Mouse (Mus musculus) kidney, postnatal 0 days (tissue): ENCODE measurements at regions not wholly inside any gene's neighbourhood (a gene's known extent, or its start where the extent isn't known, plus 50 kb on each side); places are given as distances from the start of the nearest gene placed in this dataset.

Experiments
- ATAC-seq: fragments of 200-750 bp; cut with Nextera tagmentation; replicated peaks from 2 replicates; pipeline ENCODE4 v1.8.0; 2017; ENCODE audit warnings: low read depth, moderate number of reproducible peaks, moderate TSS enrichment, moderate library complexity; ENCODE audit not compliant: low FRiP score
- DNase-seq: peaks from one replicate; pipeline ENCODE4 v3.0.0-alpha.2; 2016; ENCODE audit warnings: low spot score
- H3K27ac ChIP-seq: fragments of 300-500 bp; sonication (generic); 2 replicates; pipeline ENCODE4 v1.5.1; 2014; ENCODE audit warnings: mild to moderate bottlenecking
- H3K27me3 ChIP-seq: fragments of 300-500 bp; sonication (generic); 2 replicates; pipeline ENCODE4 v1.6.1; 2014; ENCODE audit warnings: low read length, mixed read lengths; ENCODE audit not compliant: insufficient read depth
- H3K36me3 ChIP-seq: fragments of 300-500 bp; sonication (generic); 2 replicates; pipeline ENCODE4 v1.6.1; 2014; ENCODE audit warnings: low read length, mixed read lengths; ENCODE audit not compliant: insufficient read depth
- H3K4me1 ChIP-seq: fragments of 300-500 bp; sonication (generic); replicated peaks from 2 replicates; pipeline ENCODE4 v1.6.1; 2014; ENCODE audit warnings: antibody characterized with exemption, low read length, mixed read lengths; ENCODE audit not compliant: insufficient read depth
- H3K4me2 ChIP-seq: fragments of 300-500 bp; sonication (generic); 2 replicates; pipeline ENCODE4 v1.6.1; 2014; ENCODE audit warnings: mild to moderate bottlenecking, low read length, moderate library complexity, mixed read lengths
- H3K4me3 ChIP-seq: fragments of 300-500 bp; sonication (generic); replicated peaks from 2 replicates; pipeline ENCODE4 v1.5.1; 2014; ENCODE audit warnings: low read depth, low read length
- H3K9ac ChIP-seq: fragments of 300-500 bp; sonication (generic); 2 replicates; pipeline ENCODE4 v1.6.1; 2014; ENCODE audit warnings: low read depth, low read length
- H3K9me3 ChIP-seq: fragments of 300-500 bp; sonication (generic); replicated peaks from 2 replicates; pipeline ENCODE4 v1.6.1; 2016; ENCODE audit warnings: low read length, inconsistent platforms, mixed read lengths
- CTCF ChIP-seq: IDR thresholded peaks from 2 replicates; pipeline ENCODE4 v1.5.1; 2016; ENCODE audit warnings: antibody characterized with exemption, low read depth, mild to moderate bottlenecking, moderate library complexity
- WGBS: fragments of 180-500 bp; shearing (Covaris S2); extraction: QIAGEN DNeasy Blood & Tissue Kit; methylation state at CpG from one replicate; pipeline ENCODE4 v1.1.7; 2014; 5-methylcytosine and 5-hydroxymethylcytosine counted together

DNA sequence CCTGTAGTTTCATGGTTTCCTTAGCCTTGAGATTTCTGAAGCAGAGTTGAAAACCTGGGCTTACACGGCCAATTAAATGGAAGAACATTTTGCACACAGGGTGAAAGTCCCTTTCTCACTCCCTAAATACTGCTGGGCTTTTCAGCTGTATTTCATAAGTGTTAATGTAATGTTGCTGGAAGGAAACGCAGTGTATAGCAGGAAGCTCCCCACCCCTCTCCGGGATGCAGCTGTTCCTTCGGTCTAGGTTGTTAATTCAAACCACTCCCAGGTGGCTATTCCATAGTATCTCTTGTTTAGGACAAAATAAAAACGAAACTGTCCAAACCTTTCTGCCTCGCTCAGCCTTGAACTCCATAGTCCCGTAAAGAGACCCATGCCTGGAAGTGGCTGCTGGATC lies 269.4 kb upstream of the Habp2 start:
- H3K27me3 ChIP-seq, result no peaks in the 10 kb centered on the region
- no peak overlapping the region for H3K9ac ChIP-seq
- H3K4me1 ChIP-seq, result no peaks in the 10 kb centered on the region
- ATAC-seq, result no peak
- DNase-seq, result peak; percentile 49
- no peak overlapping the region for H3K4me3 ChIP-seq
- WGBS, result 50% methylated on average over 7 of the region's 7 CpGs
- no peak for TF ChIP-seq CTCF
- no peaks in the 10 kb centered on the region for H3K36me3 ChIP-seq
- no peak overlapping the region for H3K4me2 ChIP-seq
- H3K9me3 ChIP-seq, result no peaks in the 10 kb centered on the region
- H3K27ac ChIP-seq, result no peak overlapping the region

DNA sequence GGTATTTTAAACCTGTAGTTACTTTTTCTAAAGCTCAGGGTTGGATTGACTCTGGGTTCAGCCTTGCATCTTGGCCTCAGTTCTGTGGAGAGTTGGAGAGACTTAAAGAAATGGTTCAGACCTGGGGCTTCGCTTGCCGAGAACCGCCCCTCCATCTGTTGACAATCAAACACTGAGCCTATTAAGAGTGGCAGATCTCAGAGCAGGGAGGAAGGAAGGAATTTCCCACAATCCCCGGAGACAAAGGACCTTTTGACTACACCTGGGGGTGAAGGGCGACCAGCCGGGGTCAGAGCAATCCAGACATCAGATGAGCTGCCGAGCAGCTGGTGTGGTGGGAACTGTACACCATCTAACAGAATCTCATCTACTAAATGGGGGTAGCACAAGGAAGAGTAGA lies 267.8 kb upstream of the Habp2 start:
- H3K9me3 ChIP-seq, result no peaks in the 10 kb centered on the region
- no peak overlapping the region for H3K4me2 ChIP-seq
- H3K4me1 ChIP-seq, result no peaks in the 10 kb centered on the region
- WGBS, result 60% methylated on average over 7 of the region's 7 CpGs
- H3K27me3 ChIP-seq, result no peaks in the 10 kb centered on the region
- no peaks in the 10 kb centered on the region for H3K36me3 ChIP-seq
- no peak overlapping the region for H3K27ac ChIP-seq
- no peak for TF ChIP-seq CTCF
- H3K4me3 ChIP-seq, result no peak overlapping the region
- H3K9ac ChIP-seq, result no peak overlapping the region
- no peak for DNase-seq
- no peak for ATAC-seq

DNA sequence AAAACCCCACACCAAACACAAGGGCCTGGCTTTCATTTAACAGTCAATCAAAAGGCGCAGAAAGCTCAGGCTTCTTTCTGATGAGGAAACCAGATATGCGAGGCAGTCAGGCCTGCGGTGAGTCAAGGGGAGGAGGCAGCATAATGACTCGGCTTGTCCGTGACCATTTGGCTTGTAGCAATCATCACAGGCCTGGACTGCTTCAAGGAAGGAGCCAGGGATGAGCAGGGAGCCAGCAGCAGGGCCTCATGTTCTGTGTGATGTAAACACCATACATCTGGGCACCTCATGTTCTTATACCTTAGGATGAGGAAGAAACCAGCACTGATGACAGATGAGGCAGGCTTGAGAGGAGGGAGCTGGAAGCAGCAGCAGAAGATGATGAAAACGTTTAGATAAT lies 264.6 kb upstream of the Habp2 start:
- no peaks in the 10 kb centered on the region for H3K9me3 ChIP-seq

DNA sequence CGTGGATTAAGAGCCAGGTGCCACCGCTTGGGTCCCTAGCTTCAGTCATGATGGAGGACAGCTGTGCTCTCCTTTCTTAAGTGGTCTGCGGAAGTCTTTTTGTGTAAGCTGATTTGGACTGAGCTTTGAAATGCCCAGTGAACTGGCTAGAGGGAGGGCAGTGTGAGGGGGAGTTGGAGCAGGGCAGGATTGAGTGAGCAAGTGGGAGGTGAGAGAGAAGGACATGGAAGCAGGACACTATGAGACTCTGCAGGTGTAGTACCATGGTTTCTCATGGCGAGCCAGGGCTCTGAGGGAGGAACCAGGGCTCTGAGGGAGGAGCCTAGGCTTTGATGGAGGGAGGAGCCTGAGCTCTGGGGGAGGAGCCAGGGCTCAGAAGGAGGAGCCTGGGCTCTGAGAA lies 262.3 kb upstream of the Habp2 start:
- 47% methylated on average over 4 of the region's 4 CpGs for WGBS
- H3K27me3 ChIP-seq, result no peaks in the 10 kb centered on the region
- ATAC-seq, result peak; percentile 61

More for the DNA sequence above, 264.6 kb upstream of the Habp2 start:
- H3K4me1 ChIP-seq, result no peaks in the 10 kb centered on the region
- WGBS, result 31% methylated on average over 6 of the region's 6 CpGs
- no peaks in the 10 kb centered on the region for H3K36me3 ChIP-seq
- TF ChIP-seq CTCF, result no peak
- no peak overlapping the region for H3K9ac ChIP-seq
- H3K27ac ChIP-seq, result no peak overlapping the region
- no peaks in the 10 kb centered on the region for H3K27me3 ChIP-seq
- ATAC-seq (no peak), DNase-seq (peak; percentile 52)
- H3K4me3 ChIP-seq, result no peak overlapping the region
- no peak overlapping the region for H3K4me2 ChIP-seq

DNA sequence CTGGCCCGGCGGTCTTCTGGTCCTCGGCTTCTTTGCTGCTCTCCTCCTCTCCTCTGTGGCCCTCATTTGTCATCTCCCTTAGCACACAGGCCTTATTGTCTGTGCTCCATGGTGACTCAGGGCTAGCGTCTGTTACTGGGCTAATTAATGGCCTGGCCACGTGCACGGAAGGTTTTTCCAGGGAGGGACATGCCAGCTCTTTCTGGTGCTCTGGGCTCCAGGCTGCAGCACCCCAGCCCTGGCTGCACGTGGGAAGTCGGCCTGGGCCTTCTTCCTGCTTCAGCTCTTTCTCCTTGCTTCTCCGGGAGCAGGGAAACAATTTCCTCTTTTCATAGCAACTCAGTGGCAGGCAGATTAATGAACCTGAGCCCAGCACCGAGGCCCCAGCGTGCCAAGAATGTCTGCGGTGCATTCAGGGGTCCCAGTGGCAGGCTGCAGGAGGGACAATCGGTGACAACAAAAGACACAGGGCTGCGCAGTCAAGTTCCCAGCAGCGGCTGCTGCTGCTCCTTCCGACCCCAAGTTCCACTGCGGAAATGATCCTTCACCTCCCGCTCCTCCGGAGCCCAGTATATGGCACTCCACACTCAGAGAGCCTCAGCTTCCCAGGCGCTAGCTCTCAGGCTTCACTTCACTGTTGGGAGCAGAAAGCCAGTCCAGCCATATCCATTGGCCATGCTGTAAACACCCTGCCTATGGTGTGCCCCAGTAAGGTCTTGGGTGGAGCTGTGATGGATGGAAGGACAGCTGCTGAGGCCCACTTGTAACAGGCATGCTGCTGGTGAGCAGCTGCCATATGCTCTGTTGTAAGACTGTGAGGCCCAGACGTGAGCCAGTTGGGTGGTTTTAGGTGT lies 257.3 kb upstream of the Habp2 start:
- no peak overlapping the region for H3K4me2 ChIP-seq
- TF ChIP-seq CTCF, result no peak
- no peaks in the 10 kb centered on the region for H3K36me3 ChIP-seq
- H3K9me3 ChIP-seq, result peaks cover 4% of the 10 kb centered on the region; the same call in 1 of the 2 replicates
- no peaks in the 10 kb centered on the region for H3K27me3 ChIP-seq
- 13% methylated on average over 21 of the region's 21 CpGs for WGBS
- 0 out of 2 replicates have a peak overlapping the region, but pooled peaks have one; percentile 35 for H3K9ac ChIP-seq
- peak; percentile 57; the same call in 1 of the 2 replicates for ATAC-seq
- peaks cover 11% of the 10 kb centered on the region for H3K4me1 ChIP-seq
- peak overlapping the region; percentile 67 for H3K27ac ChIP-seq
- H3K4me3 ChIP-seq, result no peak overlapping the region
- peak; percentile 76 for DNase-seq

More for the DNA sequence above, 262.3 kb upstream of the Habp2 start:
- no peak overlapping the region for H3K4me3 ChIP-seq
- no peak overlapping the region for H3K9ac ChIP-seq
- peak; percentile 67 for DNase-seq
- H3K9me3 ChIP-seq, result peaks cover 4% of the 10 kb centered on the region; the same call in 1 of the 2 replicates
- H3K4me2 ChIP-seq, result no peak overlapping the region
- H3K4me1 ChIP-seq, result peaks cover 6% of the 10 kb centered on the region
- no peak for TF ChIP-seq CTCF
- H3K27ac ChIP-seq, result no peak overlapping the region
- no peaks in the 10 kb centered on the region for H3K36me3 ChIP-seq

DNA sequence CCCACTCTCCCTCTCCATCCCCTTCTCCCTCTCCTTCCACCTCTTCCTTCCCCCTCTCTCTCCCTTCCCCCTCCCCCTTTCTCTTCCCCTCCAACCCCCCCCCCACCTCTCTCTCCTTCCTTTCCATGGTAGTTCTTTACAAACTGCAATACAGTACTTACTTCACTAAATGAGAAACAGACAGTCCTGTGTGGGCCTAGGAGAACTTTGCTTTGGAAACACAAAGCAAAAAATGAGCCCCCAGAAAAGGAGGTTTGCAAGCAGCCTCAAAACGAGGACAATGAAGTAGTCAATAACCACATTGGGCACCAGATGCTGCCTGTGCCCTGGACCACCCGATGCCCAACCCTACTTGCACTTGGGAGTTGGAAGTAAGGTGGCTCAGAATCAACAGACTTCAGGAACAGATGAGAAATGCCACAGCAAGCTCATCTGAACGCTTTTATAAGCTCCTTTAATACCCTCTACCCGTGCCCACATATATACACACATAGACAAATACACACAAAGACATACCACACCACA lies 256.5 kb upstream of the Habp2 start:
- Histone ChIP-seq H3K27ac (no peak overlapping the region), H3K9ac (no peak overlapping the region), H3K9me3 (peaks cover 4% of the 10 kb centered on the region; the same call in 1 of the 2 replicates), H3K4me1 (peaks cover 11% of the 10 kb centered on the region), H3K27me3 (no peaks in the 10 kb centered on the region), H3K36me3 (no peaks in the 10 kb centered on the region), H3K4me3 (no peak overlapping the region), H3K4me2 (no peak overlapping the region)
- no peak for TF ChIP-seq CTCF
- DNase-seq, result no peak
- WGBS, result 76% methylated on average over 4 of the region's 4 CpGs
- ATAC-seq, result no peak
